Mouse (Mus musculus): ENCODE data around the gene Ptprg.

DNA sequence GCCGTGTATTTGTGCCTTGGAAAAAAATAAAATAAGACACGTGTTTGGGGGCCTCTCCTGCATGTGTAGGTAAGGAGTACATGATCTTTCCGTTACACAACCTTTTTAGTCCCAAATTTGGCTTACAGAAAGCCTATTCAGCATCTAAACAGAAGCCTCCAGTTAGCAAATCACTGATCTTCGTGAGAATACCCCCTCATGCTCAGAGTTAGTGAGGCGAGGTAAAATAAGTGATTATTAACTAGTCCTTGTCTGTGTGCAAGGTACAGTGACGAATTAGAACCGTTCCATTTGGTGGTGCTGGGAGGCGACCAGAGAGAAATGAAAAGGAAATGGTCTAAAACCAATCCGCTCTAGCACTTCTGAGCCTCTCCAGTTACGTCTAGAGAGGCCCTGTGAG, 648.9 kb downstream of the Ptprg start:
- no peak for TF ChIP-seq MAX (IDR thresholded peaks at IDR 0.05)
- TF ChIP-seq CEBPB (IDR thresholded peaks at IDR 0.05; ENCODE audit: low read depth): no peak
- TF ChIP-seq USF1 (IDR thresholded peaks at IDR 0.05; ENCODE audit: low read depth): no peak

Measured in C2C12 (cell line).